Mouse (Mus musculus) cortical plate, adult 2 months (tissue): ENCODE results near the gene Hyal1.

Experiments
- CTCF ChIP-seq: fragments of 200-500 bp; IDR thresholded peaks from 2 replicates; pipeline ENCODE4 v1.5.1; 2011; ENCODE audit warnings: mild to moderate bottlenecking, control low read depth, low read length; ENCODE audit not compliant: insufficient read depth; ENCODE audit errors: extremely low read depth
- POLR2A ChIP-seq: fragments of 200-500 bp; IDR thresholded peaks from 2 replicates; pipeline ENCODE4 v1.6.1; 2011; ENCODE audit warnings: mild to moderate bottlenecking, low read length, control low read depth; ENCODE audit not compliant: insufficient read depth; ENCODE audit errors: extremely low read depth

GRCm38 (mm10) chr9:107566041-107566709 lies 10.6 kb upstream of the Hyal1 start:
- TF ChIP-seq CTCF (peak; percentile 80), POLR2A (no peak)
